Mouse (Mus musculus) liver, adult 2 months (tissue): Measurements from ENCODE around the gene Slc29a1.

Experiments used
- CTCF ChIP-seq: fragments of 200-500 bp; IDR thresholded peaks from 2 replicates; pipeline ENCODE4 v1.5.1; 2011; ENCODE audit warnings: low read depth, low read length, control low read depth
- POLR2A ChIP-seq: fragments of 200-500 bp; IDR thresholded peaks from 2 replicates; pipeline ENCODE4 v1.6.1; 2011; ENCODE audit warnings: low read length, control low read depth; ENCODE audit not compliant: insufficient read depth; ENCODE audit errors: extremely low read depth

DNA sequence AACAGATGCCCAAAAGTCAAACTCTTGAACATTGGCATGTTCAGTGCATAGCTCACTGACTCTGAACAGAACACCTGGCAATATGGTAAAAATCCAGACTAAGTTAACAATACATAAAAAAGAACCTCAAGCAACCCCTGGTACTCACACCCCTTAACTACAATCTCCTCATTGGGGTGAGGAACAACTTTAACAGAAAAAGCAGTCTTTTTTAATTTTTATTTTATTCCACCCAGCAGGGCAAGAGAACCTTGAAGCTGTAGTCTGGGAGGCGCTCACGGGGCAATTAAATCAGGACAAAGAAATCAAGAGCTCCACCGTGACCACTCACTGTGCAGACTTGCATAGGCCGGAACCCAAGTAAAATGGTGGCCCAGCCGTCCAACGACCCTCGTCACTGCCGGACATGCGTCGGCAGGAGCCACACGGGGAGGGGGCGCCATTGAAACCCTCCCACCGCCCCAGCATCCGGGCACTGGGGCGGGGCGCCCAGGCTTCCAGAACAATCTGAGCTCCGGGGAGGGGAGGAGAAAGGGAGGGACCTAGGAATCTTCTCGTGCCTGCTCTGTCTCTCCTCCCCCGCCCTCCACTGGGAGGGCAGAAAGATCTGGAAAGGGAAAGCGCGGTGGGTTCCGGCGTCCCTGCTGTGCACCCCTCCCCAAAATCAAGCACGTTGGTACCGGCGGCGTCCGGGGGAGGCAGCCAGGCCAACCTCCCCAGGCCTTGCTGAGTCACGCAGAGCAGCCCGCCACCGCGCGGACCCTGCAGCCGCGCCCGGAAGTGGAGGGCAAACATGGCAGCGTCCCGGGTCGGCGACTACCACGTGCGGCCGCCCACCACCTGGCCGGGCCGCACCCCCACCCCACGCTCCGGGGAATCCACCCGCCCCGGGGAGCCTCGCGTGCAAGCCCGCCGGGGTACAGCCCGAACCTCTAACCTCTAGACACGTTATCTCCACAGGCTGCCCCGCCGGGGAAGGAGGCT, 27.0 kb downstream of the Slc29a1 start:
- TF ChIP-seq CTCF: no peak
- no peak for TF ChIP-seq POLR2A
